Mouse (Mus musculus) liver, postnatal 0 days (tissue): ENCODE measurements at regions not wholly inside any gene's neighbourhood (a gene's known extent, or its start where the extent isn't known, plus 50 kb on each side); places are given as distances from the start of the nearest gene placed in this dataset.

Source experiments
- CTCF ChIP-seq: sonication (generic); IDR thresholded peaks from 2 replicates; pipeline ENCODE4 v1.5.1; 2016; ENCODE audit warnings: antibody characterized with exemption, low read depth
- EP300 ChIP-seq: IDR thresholded peaks from 2 replicates; pipeline ENCODE4 v1.6.1; 2016; ENCODE audit warnings: antibody characterized with exemption, low read depth, mild to moderate bottlenecking

- TF ChIP-seq CTCF = no peak
- no peak for TF ChIP-seq EP300
Observed at GRCm38 (mm10) chr2:167826922-167827703, 104.7 kb upstream of the Ptpn1 start.
